Mouse (Mus musculus): Measurements from ENCODE around the gene Zswim9.

Zswim9 gene

GRCm38 (mm10) chr7:13268749-13269260, 9.7 kb downstream of the Zswim9 start:
- DNase-seq, result no peak

- no peak for DNase-seq
Observed at GRCm38 (mm10) chr7:13264396-13264795, 14.1 kb downstream of the Zswim9 start.

- DNase-seq, result no peak
Observed at GRCm38 (mm10) chr7:13263851-13264250, 14.7 kb downstream of the Zswim9 start.

- DNase-seq, result no peak
Observed at GRCm38 (mm10) chr7:13260746-13261700, 17.5 kb downstream of the Zswim9 start.

- no peak for DNase-seq
Observed at GRCm38 (mm10) chr7:13212720-13213119, 65.8 kb downstream of the Zswim9 start, which contains the start of gene Vmn1r89. Gene Vmn1r89 (plus strand): TSS chr7:13213020.
